Mouse (Mus musculus) kidney, adult 2 months (tissue): Measurements from ENCODE around the gene Camkk2.

Source experiments
- CTCF ChIP-seq: fragments of 200-500 bp; conservative IDR thresholded peaks from 2 replicates; pipeline ENCODE4 v1.5.1; 2011; ENCODE audit warnings: low read depth, mild to moderate bottlenecking, control low read depth, low read length, moderate library complexity, mixed read lengths; ENCODE audit not compliant: insufficient read depth, insufficient read length
- POLR2A ChIP-seq: fragments of 200-500 bp; IDR thresholded peaks from one replicate; pipeline ENCODE4 v1.6.1; 2011; ENCODE audit warnings: low read depth, low read length, control low read depth

GRCm38 (mm10) chr5:122743880-122744422 is 35.3 kb downstream of the Camkk2 start:
- TF ChIP-seq CTCF (no peak), POLR2A (no peak)
